Mouse (Mus musculus) liver, embryonic 14.5 days (tissue): ENCODE data around the gene B230104I21Rik. TPM values are rescaled to one million over a fixed set of nuclear protein-coding genes. Genes with fewer than 3 reads are reported as not detected.
A peak's percentile ranks its signal among the peaks of the same experiment; 100 is the strongest.

Source experiments
- ATAC-seq: fragments of 200-750 bp; cut with Nextera tagmentation; 2 replicates; pipeline ENCODE4 v1.8.0; 2017; ENCODE audit warnings: moderate number of reproducible peaks, mild to moderate bottlenecking, moderate library complexity; ENCODE audit not compliant: insufficient read depth
- DNase-seq, 3 experiments: peaks; one replicate each; pipeline ENCODE4 v3.0.0-alpha.2; 2012 to 2013; ENCODE audit warnings: low read depth in 3 of 3, low spot score in 3 of 3
- H3K27ac ChIP-seq: fragments of 300-500 bp; sonication (generic); 2 replicates; pipeline ENCODE4 v1.5.1; 2014; ENCODE audit warnings: moderate library complexity, mild to moderate bottlenecking, control low read depth, inconsistent platforms
- H3K27me3 ChIP-seq: fragments of 300-500 bp; sonication (generic); 2 replicates; pipeline ENCODE4 v1.6.1; 2014; ENCODE audit warnings: mild to moderate bottlenecking, low read length, moderate library complexity; ENCODE audit not compliant: control insufficient read depth, insufficient read depth
- H3K36me3 ChIP-seq: fragments of 300-500 bp; sonication (generic); replicated peaks from 2 replicates; pipeline ENCODE4 v1.6.1; 2014; ENCODE audit warnings: low read depth; ENCODE audit not compliant: control insufficient read depth, insufficient read depth
- H3K4me1 ChIP-seq, 2 experiments: fragments of 200-500 bp in 1 of 2; fragments of 300-500 bp in 1 of 2; sonication (generic) in 1 of 2; replicated peaks; 2 replicates each; pipeline ENCODE4 v1.6.1; 2012 to 2014; ENCODE audit warnings: antibody characterized with exemption in 1 of 2, inconsistent platforms in 1 of 2, low read length in 1 of 2; ENCODE audit not compliant: control insufficient read depth in 2 of 2, insufficient read depth in 2 of 2
- H3K4me2 ChIP-seq: fragments of 300-500 bp; sonication (generic); 2 replicates; pipeline ENCODE4 v1.6.1; 2014; ENCODE audit warnings: low read depth, mild to moderate bottlenecking, control low read depth, moderate library complexity
- H3K4me3 ChIP-seq, 2 experiments: fragments of 200-500 bp in 1 of 2; fragments of 300-500 bp in 1 of 2; sonication (generic) in 1 of 2; 2 replicates each; pipeline ENCODE4 v1.5.1; 2012 to 2014; ENCODE audit warnings: low read depth in 2 of 2, low read length in 2 of 2, mild to moderate bottlenecking in 2 of 2, control low read depth in 1 of 2, inconsistent platforms in 1 of 2, moderate library complexity in 1 of 2; ENCODE audit not compliant: insufficient read depth in 1 of 2
- H3K9ac ChIP-seq: fragments of 300-500 bp; sonication (generic); replicated peaks from 2 replicates; pipeline ENCODE4 v1.6.1; 2014; ENCODE audit warnings: mild to moderate bottlenecking, control low read depth, moderate library complexity
- H3K9me3 ChIP-seq: fragments of 300-500 bp; sonication (generic); 2 replicates; pipeline ENCODE4 v1.6.1; 2016; ENCODE audit warnings: low read length, mixed read lengths; ENCODE audit not compliant: control insufficient read depth
- CTCF ChIP-seq: IDR thresholded peaks from 2 replicates; pipeline ENCODE4 v1.5.1; 2016; ENCODE audit warnings: antibody characterized with exemption, low read depth, control low read depth
- EP300 ChIP-seq: IDR thresholded peaks from 2 replicates; pipeline ENCODE4 v1.6.1; 2016; ENCODE audit warnings: antibody characterized with exemption, low read depth
- WGBS: fragments of 180-500 bp; shearing (Covaris S2); extraction: QIAGEN DNeasy Blood & Tissue Kit; methylation state at CpG from one replicate; pipeline ENCODE4 v1.1.7; 2014; ENCODE audit not compliant: insufficient replicate concordance; 5-methylcytosine and 5-hydroxymethylcytosine counted together
- polyA plus RNA-seq, 2 experiments: library from polyadenylated mRNA; depleted of rRNA in 1 of 2; stranded (reverse) in 1 of 2; unstranded in 1 of 2; fragments of >200 nt; fragmentation: Nextera tagmentation in 1 of 2; extraction: Ambion mirVana in 1 of 2; gene quantifications; 2 replicates each; pipeline versions ENCODE4 v1.2.1 to v1.2.3; 2012 to 2014

B230104I21Rik gene
- polyA plus RNA-seq, 2 experiments, result not detected

DNA sequence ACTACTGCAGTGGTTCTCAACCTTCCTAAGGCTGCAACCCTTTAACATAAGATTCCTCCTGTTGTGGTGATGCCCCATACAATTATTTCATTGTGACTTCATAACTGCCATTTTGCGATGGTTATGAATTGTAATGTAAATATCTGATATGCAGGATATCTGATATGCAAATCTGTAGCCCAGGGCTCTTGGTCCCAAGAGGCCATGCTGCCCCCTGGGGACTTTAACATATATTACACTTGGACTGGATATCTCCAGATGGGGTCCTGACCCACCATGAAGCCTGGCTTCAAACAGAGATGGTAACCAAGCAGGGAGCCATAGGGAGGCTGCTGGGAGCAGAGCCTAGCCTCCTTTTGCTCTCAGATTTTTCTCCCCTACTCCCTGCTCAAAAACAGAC is 56.7 kb downstream of the B230104I21Rik start:
- Histone ChIP-seq H3K9me3 (no peaks in the 10 kb centered on the region), H3K4me1 (no peaks in the 10 kb centered on the region), H3K27ac (no peak overlapping the region), H3K27me3 (no peaks in the 10 kb centered on the region), H3K4me2 (no peak overlapping the region), H3K9ac (no peak overlapping the region), H3K36me3 (no peaks in the 10 kb centered on the region), H3K4me3 (no peak overlapping the region)
- TF ChIP-seq CTCF (peak; percentile 16; the same call in 1 of the 2 replicates), EP300 (no peak)
- no peak for DNase-seq
- 51% methylated on average over 1 of the region's 1 CpGs for WGBS
- ATAC-seq, result no peak

DNA sequence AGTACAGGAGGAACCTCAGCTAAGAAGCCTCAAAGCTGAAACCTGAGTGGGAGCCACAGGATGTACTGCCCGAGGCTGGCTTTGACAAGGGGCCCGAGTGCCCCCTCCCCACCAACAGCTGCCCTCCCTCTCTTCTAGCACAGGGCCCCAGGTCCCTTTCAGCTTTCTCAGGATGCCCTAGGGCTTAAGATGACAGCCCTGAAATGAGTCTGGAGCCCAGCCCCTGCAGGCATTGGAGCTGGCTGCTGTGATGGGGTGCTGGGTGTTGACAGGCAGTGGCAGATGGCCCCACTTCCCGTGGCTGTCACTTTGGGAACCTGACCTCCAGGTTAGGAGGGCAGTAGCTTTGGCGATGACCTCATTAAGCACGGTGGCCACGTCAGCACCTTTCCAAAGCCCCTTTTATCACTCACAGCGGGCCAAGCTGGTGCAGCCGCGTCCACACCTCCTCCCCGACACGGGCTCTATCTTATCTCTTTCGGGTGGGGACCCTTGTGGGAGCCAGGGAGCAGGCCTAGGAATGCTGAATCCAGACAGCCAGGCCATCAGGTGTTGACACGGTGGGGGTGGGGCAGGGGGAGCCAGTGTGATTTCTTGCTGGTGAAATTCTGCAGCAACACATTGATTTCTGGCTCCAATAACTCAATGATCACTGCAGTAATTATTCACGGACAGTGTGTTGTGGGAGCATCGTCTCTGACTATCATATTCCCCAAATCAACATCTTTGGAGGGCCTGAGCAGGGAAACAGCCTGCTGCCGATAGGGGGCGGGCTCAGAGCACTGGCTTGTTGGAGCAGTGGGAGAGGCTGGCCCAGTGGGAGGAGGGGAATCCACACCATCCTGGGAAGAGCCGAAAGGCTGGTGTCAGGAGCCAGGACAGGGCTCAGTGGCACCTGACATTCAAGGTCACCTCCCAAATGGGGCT is 57.5 kb downstream of the B230104I21Rik start:
- 19% methylated on average over 18 of the region's 18 CpGs for WGBS
- Histone ChIP-seq H3K9ac (no peak overlapping the region), H3K9me3 (no peaks in the 10 kb centered on the region), H3K4me3 (no peak overlapping the region), H3K27ac (no peak overlapping the region), H3K36me3 (no peaks in the 10 kb centered on the region), H3K27me3 (no peaks in the 10 kb centered on the region), H3K4me2 (no peak overlapping the region), H3K4me1 (no peaks in the 10 kb centered on the region)
- DNase-seq, result no peak
- ATAC-seq, result peak; percentile 36; the same call in 1 of the 2 replicates
- peak; percentile 75 for TF ChIP-seq CTCF
- TF ChIP-seq EP300, result no peak

DNA sequence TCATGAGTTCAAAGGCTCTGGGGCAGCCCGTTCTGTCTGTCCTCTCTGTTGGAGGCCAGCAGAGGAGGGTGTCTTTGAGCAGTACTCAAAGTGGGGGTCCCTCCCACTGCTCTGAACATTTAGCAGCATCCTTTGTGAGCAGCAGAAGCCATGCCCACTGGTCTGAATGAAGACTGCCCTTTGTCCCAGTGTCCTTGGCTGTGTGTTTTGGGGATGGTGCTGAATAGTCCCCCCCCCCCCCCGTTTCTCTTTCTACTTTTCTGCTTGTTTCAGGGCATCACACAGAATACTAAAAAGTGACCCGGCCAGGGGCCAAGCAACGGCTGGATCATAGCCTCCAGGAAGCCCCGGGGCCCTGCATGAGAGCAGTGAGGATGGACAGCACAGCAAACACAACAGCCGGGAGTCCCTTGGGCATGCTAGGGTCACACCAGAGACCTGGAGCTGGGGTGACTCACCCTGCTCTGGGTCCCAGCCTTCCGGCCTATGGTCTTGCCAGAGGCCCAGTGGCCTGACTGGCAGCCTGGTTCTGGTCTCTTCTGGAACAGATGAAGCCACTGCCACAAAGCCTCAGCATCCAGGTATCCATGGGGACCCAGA is 58.3 kb downstream of the B230104I21Rik start:
- ATAC-seq, result 0 out of 2 replicates have a peak, but pooled peaks have one; percentile 19
- no peak overlapping the region for H3K9ac ChIP-seq

DNA sequence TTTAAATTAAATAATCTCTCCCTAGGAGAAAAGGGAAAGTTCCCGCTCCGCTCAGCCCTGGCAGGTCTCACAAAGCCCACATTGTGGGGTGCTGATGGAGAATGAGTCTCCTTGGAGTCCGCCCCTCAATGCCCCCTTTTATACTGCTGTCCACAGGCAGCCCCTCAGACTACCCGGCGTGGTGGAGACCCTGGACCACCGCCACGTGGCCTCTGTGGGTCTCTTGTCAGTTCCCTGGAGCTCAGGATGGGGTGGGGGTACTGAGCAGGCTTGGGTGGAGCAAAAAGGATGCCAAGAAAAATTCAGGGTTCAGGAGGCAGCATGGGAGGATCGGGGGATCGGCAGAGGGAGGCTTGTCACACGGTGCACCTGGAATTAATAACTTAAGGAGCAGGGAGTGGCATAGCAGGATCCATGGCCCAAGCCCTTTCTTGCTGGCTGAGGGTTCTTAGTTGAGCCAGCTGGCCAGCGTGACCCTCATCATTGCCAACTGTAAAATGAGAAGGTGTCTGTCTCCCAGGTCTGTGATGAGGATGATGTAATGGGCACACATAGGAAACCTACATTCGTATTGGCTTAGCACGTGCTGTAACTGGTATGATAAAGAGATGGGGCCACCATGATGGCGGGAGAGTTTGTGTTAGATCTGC is 60.9 kb downstream of the B230104I21Rik start:
- TF ChIP-seq EP300 (no peak), CTCF (no peak)

More for the DNA sequence above, 58.3 kb downstream of the B230104I21Rik start:
- H3K27me3 ChIP-seq, result no peaks in the 10 kb centered on the region
- H3K4me1 ChIP-seq, result no peaks in the 10 kb centered on the region
- no peak overlapping the region for H3K4me2 ChIP-seq
- H3K27ac ChIP-seq, result no peak overlapping the region
- no peaks in the 10 kb centered on the region for H3K9me3 ChIP-seq
- H3K36me3 ChIP-seq, result no peaks in the 10 kb centered on the region
- TF ChIP-seq EP300 (no peak), CTCF (no peak)
- no peak overlapping the region for H3K4me3 ChIP-seq
- 51% methylated on average over 7 of the region's 7 CpGs for WGBS
- DNase-seq, result no peak

More for the DNA sequence above, 60.9 kb downstream of the B230104I21Rik start:
- no peaks in the 10 kb centered on the region for H3K36me3 ChIP-seq
- DNase-seq, result no peak
- H3K27ac ChIP-seq, result no peak overlapping the region
- H3K4me3 ChIP-seq, result no peak overlapping the region
- 67% methylated on average over 14 of the region's 14 CpGs for WGBS
- peaks cover 0 to 8% of the 10 kb centered on the region in 2 experiments; a peak in 2 of 4 replicates for H3K4me1 ChIP-seq
- H3K27me3 ChIP-seq, result no peaks in the 10 kb centered on the region
- no peak overlapping the region for H3K9ac ChIP-seq
- no peaks in the 10 kb centered on the region for H3K9me3 ChIP-seq
- no peak overlapping the region for H3K4me2 ChIP-seq
- no peak for ATAC-seq

Other genes starting within 250 kb of the B230104I21Rik start
- gene Trp73, start 195.9 kb upstream of the B230104I21Rik start, polyA plus RNA-seq (2012; rRNA removed), result 0.01 TPM in 2 replicates
- gene Trp73, start 195.9 kb upstream of the B230104I21Rik start, polyA plus RNA-seq (2014; fragmentation: Nextera tagmentation; extraction: Ambion mirVana), result 0.06 TPM in 1 of 2 replicates, not detected in the other
- 15.8 and 19.6 TPM in 2 replicates for gene Wrap73, start 193.8 kb upstream of the B230104I21Rik start, polyA plus RNA-seq (2012; rRNA removed)
- gene Wrap73, start 193.8 kb upstream of the B230104I21Rik start, polyA plus RNA-seq (2014; fragmentation: Nextera tagmentation; extraction: Ambion mirVana), result 25.9 and 26.2 TPM in 2 replicates
- 57.9 and 72.6 TPM in 2 replicates for gene Tprgl, start 175.5 kb upstream of the B230104I21Rik start, polyA plus RNA-seq (2012; rRNA removed)
- 153 and 166 TPM in 2 replicates for gene Tprgl, start 175.5 kb upstream of the B230104I21Rik start, polyA plus RNA-seq (2014; fragmentation: Nextera tagmentation; extraction: Ambion mirVana)
- 0.77 and 1.1 TPM in 2 replicates for gene Megf6, start 165.4 kb upstream of the B230104I21Rik start, polyA plus RNA-seq (2012; rRNA removed)
- gene Megf6, start 165.4 kb upstream of the B230104I21Rik start, polyA plus RNA-seq (2014; fragmentation: Nextera tagmentation; extraction: Ambion mirVana), result 0.83 and 1.0 TPM in 2 replicates
- 2.5 and 2.8 TPM in 2 replicates for gene Arhgef16, start 34.5 kb upstream of the B230104I21Rik start, polyA plus RNA-seq (2012; rRNA removed)
- gene Arhgef16, start 34.5 kb upstream of the B230104I21Rik start, polyA plus RNA-seq (2014; fragmentation: Nextera tagmentation; extraction: Ambion mirVana), result 3.6 and 4.3 TPM in 2 replicates